In genomic region chr8:83674497-83674896, GRCm38 (mm10) we compare ENCODE assay signal across 23 mouse cellular contexts. TPM values are rescaled to one million over a fixed set of nuclear protein-coding genes. Genes with fewer than 3 reads are reported as not detected.
DNase-seq lines count a peak whose midpoint lies in the region; ATAC-seq lines count a peak whose summit lies in the region.
"Had no signal": no experiment of that assay in that cellular context is flagged by ENCODE, and none has a peak within 500 bp of the region (broad histone marks: within the 10 kb centered on the region; RNA-seq: fewer than 3 reads in every experiment).

No protein-coding gene starts in this region.

- ATAC-seq in frontal cortex, adult (ENCODE audit: low TSS enrichment), result peak; percentile 91
- ATAC-seq: activated CD4-positive, CD25-positive, alpha-beta regulatory T cell, adult 4 months; CD4-positive, CD25-positive, alpha-beta regulatory T cell, adult 4 months; forebrain, embryonic 13.5 days; forebrain, embryonic 15.5 days; Patski had no signal

- no peak for DNase-seq in frontal cortex, postnatal 10 days (ENCODE audit: low spot score in 2 of 2)
- peak; percentile 49 to 75 for DNase-seq in left cerebral cortex, adult 18-20 months (ENCODE audit: low spot score in 2 of 2)
- DNase-seq in left cerebral cortex, adult 11 months (ENCODE audit: low spot score), result no peak
- peak; percentile 83 for DNase-seq in right cerebral cortex, adult 18-20 months
- no peak for DNase-seq in right cerebral cortex, postnatal 4 days
- peak; percentile 81 for DNase-seq in brain, adult 2 months (ENCODE audit: low read depth, low spot score)
- DNase-seq in urinary bladder, adult 18-20 months (ENCODE audit: low spot score in 2 of 2), result no peak
- DNase-seq: adrenal gland, adult 8-10 months; adrenal gland, postnatal 14 days; adrenal gland, postnatal 36 days; B cell, adult 2 months; cerebellum, adult 11 months; cerebellum, adult 18-20 months; cerebellum, adult 8-10 months; cerebellum, adult 9-11 months; cerebellum, postnatal 14 days; cerebellum, postnatal 36 days had no signal

RNA-seq across cellular contexts. Expression of gene Ptger1, which starts 8.0 kb away (rescaled TPM):
- total RNA-seq in left cerebral cortex, adult 18-20 months (2021), result 1 to 10 TPM; 1.2 to 1.6 TPM

RNA-seq across cellular contexts. Expression of gene Gipc1, which starts 22.0 kb away (rescaled TPM):
- 10 to 100 TPM; 86.0 to 86.7 TPM for total RNA-seq in left cerebral cortex, adult 18-20 months (2021)

RNA-seq across cellular contexts. Expression of gene Pkn1, which starts 24.5 kb away (rescaled TPM):
- 10 to 100 TPM; 53.9 to 65.2 TPM for total RNA-seq in left cerebral cortex, adult 18-20 months (2021)

RNA-seq across cellular contexts. Expression of gene Ddx39, which starts 40.5 kb away (rescaled TPM):
- 10 to 100 TPM; 14.6 to 19.2 TPM for total RNA-seq in left cerebral cortex, adult 18-20 months (2021)

Comparison
In these comparisons a context has a peak if more than half of its experiments do, and no peak if none do; other contexts are left out.
1. DNase-seq: peak in left cerebral cortex, adult 18-20 months (2 of 2), right cerebral cortex, adult 18-20 months (single experiment) and brain, adult 2 months (single experiment); none in frontal cortex, postnatal 10 days (0 of 2), left cerebral cortex, adult 11 months (single experiment), right cerebral cortex, postnatal 4 days (single experiment) and urinary bladder, adult 18-20 months (0 of 2).